Mouse (Mus musculus): ENCODE data around the gene Isoc2b.
"Not testable (repeated sequence)": the region's sequence is repeated elsewhere in the genome, so short reads cannot be mapped to it uniquely, and the experiment has no call there.

The Isoc2b gene

DNA sequence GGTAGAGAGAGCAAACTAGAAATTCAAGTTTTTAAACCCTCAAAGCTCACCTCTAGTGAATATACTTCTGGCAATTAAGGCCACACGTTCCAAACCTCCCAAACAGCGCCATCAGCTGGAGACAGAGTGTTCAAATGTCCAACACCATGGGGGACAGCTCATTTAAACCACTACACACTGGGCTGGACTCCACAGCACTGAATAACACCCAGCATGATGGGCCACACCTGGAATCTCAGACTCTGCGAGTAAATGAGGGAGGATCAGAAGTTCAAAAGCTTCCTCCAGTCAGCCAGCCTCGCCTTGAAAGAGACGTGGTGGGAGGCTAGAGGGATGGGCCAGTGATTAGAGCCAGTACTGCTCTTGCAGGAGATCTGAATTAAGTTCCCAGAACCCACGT lies at the start of gene Isoc2b:
Gene Isoc2b, minus strand, starts transcription at position 126 of the 400 bp plus-strand sequence.
- no peak for DNase-seq

DNA sequence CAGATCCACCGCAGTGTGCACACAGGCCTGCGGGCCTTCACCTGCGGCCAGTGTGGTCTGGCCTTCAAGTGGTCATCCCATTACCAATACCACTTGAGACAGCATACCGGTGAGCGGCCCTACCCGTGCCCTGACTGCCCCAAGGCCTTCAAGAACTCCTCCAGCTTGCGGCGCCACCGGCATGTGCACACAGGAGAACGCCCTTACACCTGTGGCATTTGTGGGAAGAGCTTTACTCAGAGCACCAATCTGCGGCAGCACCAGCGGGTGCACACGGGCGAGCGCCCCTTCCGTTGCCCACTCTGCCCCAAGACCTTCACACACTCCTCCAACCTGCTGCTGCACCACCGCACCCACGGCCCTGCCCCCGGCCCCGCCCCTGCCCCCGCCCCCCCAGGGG lies 49.0 kb upstream of the Isoc2b start:
- DNase-seq = peak; percentile 39

DNA sequence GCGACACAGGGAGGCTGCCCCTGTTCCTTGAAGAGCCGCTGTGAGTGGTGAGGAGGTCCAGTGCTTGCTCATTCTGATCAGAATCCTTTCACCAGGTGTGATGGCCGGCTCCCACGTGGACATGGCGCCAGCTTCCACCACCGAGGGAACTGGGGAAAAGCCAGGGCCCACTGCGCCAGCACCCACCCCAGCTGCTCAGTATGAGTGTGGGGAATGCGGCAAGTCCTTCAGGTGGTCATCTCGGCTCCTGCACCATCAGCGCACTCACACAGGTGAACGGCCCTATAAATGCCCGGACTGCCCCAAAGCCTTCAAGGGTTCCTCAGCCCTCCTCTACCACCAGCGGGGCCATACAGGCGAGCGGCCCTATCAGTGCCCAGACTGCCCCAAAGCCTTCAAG lies 48.6 kb upstream of the Isoc2b start:
- DNase-seq = peak; percentile 47

DNA sequence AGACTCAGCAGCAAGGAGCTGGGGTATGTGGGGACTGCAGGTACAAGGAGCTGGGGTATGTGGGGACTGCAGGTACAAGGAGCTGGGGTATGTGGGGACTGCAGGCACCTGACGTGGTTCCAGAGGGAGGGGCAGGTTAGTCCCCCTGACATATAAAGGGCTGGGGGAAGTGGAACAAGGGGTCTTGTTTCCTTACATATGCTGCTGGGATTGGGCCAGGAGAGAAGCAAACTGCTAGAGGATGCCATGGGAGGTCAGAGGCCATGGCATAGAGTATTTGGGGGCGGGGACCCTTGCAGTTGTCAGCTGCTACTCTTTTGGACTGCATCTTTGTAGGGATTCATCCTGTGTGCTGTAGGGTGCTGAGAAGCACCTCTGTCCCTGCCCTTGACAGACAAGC lies 47.4 kb upstream of the Isoc2b start:
- peak; percentile 52 for DNase-seq

DNA sequence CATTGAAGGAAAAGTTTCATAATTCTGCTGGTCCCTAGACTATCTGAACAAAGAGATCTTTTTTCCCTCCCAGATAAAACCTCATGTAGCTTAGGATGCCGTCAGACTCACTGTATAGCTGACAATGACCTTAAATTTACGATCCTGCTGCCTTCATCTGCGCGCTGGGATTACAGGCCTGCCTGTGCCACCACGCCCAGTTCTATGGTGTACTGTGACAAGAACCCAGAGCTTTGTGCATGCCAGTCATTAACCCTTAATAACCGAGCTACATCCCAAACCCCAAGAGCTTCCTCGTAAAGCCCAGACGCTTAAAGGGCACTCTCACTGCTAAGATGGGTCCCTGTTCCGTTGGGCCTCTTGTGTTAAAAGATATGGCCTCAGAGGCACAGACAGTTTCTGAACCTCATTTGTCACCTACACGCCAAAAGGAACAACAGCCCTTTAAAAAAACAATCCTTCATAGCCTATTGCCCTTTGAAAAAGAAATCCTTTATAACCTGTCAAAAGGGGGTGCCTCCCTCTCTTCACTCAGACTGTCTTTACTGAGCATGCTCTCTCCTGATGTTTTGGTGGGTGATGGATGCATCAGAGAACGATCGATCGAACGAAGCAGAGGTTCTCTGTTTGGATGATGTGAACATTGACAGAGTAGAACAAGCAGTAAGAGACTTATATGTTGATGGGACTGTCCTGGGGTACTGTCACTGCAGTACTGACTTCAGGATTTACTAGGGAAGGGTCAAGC lies 45.8 kb upstream of the Isoc2b start:
- peak; percentile 69 for DNase-seq

DNA sequence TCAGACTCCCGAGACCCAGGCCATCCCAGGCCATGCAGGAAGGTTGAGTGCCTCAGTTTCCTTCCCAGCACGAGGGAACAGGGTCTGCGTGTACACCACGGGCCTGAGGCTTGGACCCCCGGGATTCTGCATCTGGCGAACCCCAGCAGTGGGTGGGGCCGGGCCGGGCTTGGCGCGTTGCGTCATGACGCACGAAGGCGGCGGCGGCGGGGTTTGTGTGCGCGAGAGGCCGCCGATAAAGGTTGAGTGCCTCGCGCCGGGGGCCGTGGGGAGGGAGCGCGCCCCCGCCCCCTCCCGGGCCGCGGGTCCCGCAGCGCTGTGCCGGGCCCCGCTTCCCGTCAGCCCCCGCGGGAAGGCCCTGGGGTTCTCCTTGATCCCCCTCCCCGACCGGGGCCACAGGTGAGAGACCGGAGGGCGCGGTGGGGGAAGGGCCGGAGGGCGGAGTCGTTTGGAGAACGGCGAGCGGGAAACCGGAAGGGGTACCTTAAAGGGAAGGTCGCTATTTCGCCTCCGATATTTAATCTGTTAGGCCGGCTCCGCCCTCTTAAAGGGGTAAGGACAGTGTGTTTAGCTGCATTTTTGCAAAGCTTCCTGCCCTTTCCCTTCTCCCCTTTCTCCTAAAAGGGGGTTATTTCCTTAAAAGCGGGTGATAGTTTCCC lies 45.1 kb upstream of the Isoc2b start, which contains the start of gene Zfp628:
Gene Zfp628, plus strand, starts transcription at position 211 of the 659 bp plus-strand sequence.
- peak; percentile 95 for DNase-seq

DNA sequence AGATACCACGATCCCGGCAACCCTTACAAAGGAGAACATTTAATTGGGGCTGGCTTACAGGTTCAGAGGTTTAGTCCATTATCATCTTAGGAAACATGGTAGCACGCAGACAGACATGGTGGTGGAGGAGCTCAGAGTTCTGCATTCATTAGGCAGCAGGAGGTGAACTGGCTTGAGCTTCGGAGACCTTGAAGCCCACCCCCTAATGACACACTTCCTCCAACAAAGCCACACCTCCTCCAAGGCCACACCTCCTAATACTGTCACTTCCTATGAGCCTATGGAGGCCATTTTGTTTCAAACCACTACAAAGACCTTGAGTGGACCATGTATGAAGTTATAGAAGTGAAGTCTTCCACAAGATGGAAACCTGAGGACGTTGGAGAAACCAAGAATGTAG lies 42.2 kb upstream of the Isoc2b start:
- no peak for DNase-seq

DNA sequence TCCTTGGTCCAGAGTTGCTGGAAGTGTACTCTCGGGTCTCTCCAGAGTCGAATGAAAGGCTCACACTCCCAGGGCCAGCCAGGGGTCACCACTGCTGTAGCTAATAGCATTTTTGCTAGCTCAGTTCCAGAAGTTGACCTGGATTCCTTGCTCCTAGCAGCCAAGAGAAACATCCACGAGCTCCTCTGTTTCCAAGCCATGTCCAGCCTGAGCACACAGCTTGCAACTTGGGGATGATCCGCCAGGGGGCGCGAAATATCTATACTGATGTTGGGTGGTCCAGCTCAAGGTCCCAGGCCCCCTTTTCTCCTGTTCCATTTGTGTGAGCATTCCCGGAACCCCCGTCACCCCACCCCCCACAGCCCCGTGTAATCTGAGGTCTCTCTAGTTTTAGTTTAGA lies 41.5 kb upstream of the Isoc2b start:
- DNase-seq = peak; percentile 40

DNA sequence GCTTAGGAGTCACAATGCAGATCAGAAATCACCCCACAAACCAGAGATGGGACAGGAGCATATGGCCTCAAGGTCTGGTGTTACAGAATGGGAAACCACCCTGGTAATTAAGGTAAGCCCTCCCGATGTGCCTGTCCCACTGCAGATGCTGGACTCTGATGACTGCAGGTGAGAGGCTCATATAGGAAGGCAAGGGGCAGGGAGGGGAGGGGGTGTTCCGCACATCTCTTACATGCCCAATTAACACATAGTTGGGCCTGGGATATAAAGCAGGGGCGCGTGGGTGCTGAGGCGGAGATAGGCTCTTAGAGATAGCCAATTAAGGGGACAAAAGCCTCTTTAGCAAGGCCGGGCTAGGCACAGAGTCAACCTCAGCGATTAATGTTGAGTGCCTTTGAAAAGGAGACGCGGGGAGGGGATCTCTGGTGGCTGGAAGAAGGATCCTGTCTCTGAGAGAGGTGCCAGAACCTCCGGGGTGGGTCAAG lies 36.5 kb upstream of the Isoc2b start, which contains the start of gene Gm36210:
Gene Gm36210, minus strand, starts transcription at position 51 of the 485 bp plus-strand sequence.
- DNase-seq = no peak

DNA sequence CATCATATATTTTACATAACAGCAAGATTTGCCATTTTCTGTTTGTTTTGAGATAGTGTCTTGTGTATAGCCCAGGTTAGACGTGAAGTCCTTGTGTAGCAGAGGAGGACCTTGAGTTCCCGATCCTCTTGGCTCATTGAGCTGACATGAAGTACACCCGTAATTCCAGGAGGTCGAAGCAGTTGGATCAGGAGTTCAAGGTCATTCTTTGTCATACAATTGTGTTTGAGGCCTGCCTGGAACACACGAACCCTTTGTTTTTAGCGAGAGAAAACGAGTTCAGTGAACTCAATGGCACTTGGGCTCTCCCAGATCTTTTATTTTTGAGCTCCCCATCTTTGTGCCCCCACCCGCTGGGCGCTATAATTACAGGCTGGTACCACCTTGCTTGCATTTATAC lies 32.3 kb upstream of the Isoc2b start:
- no peak for DNase-seq

DNA sequence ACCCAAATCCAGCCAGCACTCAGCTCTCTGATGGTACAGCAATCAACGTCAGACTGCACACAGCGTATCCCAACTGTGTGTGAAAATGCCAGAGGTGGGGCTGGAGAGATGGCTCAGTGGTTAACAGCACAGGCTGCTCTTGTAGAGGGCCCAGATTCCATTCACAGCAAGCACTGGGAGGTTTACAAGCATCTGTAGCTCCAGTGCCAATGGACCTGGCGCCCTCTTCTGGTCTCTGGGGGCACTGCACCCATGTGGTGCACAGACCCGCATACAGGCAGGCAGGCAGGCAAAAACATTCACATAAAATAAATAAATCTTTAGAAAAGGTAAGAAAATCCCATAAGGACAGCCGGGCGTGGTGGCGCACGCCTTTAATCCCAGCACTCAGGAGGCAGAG lies 31.1 kb upstream of the Isoc2b start:
- no peak for DNase-seq

DNA sequence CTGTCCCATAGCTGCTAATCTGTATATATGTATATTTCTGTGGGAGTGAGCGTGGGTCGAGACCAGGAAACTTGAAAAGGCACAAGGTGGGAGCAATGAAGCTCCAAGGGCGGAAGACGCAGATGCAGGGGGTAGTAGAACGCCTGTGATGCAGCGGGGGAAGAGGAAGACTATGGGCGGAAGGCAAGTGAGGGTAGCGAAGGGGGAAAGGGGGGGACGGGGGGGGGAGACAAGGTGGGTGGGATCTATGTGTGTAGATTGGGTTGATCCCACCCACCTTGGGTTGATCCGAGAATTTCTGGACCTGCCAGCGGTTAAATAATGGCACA lies 30.4 kb upstream of the Isoc2b start:
- DNase-seq = no peak

DNA sequence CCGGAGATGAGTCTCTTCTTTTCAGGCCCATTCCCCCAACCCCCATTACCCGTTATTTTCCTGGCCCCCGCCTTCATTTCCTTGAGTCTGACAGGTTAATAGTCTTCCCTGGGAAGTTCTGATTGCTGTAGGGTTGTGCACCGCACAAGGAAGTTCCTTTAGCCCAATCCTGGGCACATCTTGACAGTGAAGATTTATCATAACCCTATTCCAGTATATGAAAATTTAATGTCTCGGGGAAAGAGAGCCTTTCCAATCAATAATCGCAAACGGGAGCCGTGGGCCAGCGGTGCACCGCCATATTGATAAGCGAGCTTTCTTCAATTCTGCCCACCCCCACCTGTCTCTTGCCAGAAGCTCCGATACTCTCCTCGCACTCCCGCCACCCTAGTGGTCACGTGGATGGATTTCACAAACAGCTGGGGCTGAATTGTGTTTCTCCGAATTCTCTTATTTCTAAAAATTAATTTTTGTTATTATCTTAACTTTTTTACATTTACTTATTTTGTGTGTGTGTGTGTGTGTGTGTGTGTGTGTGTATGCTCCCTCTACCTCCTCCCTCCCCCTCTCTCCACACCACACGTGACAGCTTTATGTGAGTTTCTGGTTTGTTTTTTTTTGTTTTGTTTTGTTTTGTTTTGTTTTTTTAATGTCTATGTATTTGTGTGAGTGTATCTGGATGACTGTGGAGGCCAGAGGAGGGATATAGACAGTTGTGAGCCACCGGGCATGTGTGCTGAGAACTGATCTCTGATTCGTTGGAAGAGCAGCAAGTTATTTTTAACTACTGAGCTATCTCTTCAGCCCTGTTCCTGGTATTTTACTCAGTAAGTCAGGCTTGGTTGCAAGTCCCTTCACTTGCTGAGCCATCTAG lies 29.8 kb upstream of the Isoc2b start:
- no peak for DNase-seq

DNA sequence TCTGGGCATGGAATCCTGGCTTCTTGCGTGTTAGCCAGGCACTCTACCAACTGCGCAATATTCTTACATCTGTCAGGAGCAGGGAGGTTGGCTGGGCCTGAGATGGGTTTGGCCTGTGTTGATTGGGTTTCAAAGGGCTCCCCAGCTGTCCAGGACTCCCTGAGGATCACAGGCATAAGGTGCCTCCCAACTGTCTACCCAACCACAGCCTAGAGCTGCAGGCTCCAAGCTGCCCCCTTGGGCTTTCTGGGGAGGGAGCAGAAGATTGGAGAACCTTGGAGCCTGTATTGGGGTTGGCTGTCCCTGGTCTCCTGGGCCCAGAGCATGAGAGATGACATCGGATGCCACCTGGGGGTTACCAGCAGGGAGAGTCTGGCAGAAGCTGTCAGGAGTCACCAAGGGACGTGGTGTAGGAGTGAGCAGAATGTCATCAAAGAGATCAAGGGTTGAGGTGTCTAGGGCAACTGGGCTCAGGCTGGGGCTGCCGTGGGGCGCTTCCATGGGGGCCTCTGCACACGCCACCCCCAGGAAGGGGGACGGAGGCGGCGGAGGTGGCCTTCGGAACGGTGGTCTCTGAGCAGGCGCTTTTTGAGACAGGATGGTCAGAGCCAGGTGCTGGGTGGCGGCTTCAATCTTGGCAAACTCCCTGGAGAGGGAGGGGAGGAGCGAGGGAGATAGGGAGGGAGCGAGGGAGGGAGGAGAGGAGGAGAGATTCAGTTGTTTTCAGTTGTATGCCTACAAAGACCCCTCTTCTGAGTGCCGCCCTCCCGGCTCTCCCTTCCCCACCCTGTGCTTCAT lies 29.0 kb upstream of the Isoc2b start:
- peak; percentile 58 for DNase-seq

DNA sequence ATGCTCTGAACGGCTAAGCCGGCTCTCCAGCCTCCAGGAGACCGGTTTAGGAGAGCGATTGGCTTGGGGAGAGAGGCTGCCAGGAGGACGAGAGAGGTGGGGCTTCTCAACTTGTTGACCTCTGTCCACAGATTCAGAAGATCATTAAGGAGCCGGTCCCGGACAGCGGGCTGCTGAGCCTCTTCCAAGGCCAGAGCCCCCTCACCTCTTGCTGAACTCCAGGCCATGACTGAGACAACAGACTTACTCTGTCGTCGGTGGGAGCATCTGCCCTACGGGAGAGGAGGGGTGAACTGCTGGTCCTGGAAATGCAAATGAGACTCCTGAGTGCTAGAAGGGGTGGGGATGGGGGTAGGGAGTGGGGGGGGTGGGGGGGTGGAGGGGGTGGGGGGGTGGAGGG lies 25.1 kb upstream of the Isoc2b start:
- DNase-seq = no peak

DNA sequence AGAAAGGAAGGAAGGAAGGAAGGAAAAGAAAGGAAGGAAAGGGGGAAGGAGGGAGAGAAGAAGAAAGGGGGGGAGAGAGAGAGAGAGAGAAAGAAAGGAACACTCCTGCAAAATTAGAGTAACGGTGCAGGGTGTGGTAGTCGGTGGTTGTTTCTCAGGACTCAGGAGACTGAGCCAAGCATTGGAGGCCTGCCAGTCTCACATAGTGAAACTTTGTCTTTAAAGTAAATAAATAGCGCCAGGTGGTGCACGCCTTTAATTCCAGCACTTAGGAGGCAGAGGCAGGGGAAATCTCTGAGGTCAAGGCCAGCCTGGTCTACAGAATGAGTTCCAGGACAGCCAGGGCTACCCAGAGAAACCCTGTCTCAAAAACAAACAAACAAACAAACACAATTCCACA lies 16.6 kb upstream of the Isoc2b start:
- DNase-seq = no peak

DNA sequence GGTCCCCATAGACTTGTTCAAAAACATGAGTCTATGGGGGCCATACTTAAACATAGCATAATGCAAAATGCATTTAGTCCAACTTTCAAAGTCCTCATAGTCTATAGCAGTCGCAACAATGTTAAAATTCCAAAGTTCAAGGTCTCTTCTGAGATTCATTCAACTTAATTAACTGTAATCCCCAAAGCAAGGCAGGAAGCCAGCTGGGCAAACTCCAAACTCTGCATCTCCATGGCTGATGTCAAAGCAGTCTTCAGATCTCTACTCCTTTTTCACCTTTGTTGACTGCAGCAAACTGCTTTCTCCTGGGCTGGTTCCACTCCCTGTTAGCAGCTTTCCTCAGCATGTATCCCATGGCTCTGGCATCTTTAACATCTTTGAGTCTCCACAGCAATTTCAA lies 9.0 kb upstream of the Isoc2b start:
- not testable (repeated sequence) for DNase-seq

DNA sequence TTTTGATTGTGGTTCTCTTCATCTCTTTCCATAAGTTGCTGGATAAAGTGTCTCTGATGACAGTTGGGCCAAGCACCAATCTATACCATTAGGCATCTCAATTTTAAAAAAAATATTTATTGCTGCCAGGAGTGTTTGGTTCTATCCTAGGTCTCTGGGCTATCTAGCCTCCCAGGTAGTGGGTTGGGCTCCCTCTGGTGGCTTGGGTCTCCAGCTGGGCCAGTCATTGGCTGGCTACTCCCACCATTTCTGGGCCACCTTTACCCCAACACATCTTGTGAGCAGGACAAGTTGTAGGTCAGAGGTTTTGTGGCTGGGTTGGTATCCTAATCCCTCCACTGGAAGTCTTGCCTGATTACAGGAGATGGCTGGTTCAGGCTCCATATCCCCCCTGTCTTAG lies 8.1 kb upstream of the Isoc2b start:
- DNase-seq = no peak

DNA sequence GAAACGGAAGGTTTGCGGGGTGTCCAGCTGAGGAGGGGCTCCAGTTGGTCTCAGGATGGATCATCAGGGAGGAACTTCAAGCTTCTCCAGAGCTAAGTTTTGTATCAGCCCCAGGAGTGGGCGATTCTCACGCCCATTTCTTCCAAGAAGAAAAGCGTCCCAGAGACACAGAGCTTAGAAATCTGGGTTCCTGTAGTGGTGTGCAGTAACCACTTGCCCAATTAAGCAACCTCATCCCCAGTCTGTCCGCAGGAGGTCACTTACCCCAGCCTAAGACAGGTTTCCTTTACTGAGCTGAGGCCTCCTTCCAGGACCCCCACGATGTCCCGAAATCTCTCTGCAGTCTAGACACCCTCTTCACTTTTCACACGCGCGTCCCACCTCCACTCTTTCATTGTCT lies 7.2 kb upstream of the Isoc2b start:
- DNase-seq = no peak

DNA sequence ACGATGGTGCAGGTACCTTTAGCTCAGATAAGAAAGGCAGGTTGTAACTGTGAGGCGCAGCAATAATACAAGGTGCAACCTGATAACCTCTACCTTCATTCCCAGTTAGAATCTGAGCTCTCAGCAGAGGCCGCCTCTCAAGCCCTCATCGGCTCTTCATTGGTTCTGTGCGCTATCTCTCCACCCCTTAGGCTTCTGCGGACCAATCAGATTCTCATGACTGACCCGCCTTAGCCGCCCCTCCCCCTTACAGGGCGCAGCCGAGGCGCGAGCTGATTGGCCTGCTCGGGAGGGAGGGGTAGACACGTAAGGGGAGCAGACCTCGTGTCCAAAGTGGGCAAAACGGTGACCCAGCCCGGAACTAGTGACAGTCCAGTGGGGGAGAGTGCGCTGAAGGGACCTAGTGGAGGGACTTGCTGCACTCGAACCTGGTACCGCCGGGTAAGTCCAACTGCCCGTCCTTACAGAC lies 6.7 kb upstream of the Isoc2b start, which contains the start of gene Isoc2a:
Gene Isoc2a, plus strand, starts transcription at position 401 of the 469 bp plus-strand sequence.
- peak; percentile 94 for DNase-seq

DNA sequence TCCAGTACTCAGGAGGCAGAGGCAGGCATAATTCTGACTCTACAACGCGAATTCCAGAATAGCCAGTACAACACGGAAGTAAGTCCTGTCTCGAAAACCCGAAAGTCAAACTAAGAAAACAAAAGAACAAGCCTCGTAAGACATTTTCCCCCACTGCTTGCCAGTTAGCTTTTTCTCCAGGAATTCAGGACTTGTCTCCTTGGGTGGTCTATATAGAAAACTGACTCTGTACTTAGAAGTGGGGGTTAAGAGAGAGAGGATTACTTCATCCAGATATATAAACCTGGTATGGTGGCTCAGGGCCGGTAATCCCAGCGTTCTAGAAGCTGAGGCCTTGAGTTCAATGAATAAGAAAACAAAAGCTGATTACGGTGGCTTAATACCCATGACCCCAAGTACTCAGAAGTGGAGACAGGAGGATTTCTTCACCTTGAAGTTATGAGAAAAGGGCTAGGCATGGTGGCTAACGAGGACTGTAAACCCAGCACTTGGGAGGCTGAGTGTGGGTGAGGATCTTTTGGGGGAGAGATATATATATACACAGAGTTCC lies 3.4 kb downstream of the Isoc2b start:
- DNase-seq = no peak
